8 mouse cellular contexts compared by ENCODE assay signal in the genomic region with DNA sequence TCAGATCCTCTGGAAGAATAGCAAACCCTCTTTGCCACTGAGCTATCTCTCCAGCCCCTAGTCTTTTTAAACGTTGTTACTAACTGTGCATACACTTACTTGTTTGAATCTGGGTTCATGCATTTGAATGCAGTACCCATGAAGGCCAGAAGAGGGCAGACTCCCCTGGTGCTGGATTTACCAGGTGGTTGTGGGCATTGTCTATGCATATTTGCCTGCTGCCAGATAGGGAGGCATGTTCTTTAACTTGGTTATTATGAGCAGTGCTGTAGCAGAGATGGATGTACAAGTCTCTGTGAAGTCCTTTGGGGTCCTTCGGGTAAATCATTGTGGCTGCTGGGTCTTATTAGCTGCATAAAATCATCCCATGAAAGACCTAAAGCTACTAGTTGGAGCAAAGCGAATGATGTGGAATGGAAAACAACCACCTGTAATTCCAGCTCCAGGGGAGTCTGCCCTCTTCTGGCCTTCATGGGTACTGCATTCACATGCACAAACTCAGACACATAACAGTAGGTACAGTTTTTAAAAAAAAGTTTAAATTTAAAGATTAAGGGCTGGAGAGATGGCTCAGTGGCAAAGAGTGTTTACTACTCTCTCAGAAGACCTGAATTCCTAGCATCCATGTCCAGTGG.
A peak's percentile ranks its signal among the peaks of the same experiment; 100 is the strongest.
DNase-seq lines count a peak whose midpoint lies in the region; ATAC-seq and TF ChIP-seq lines count a peak whose summit lies in the region.

No protein-coding gene starts in this region.

- no peaks in the 10 kb centered on the region for H3K27me3 ChIP-seq in hindbrain, embryonic 11.5 days (ENCODE audit: control insufficient read depth, insufficient read depth, low read length)
- H3K27me3 ChIP-seq in hindbrain, embryonic 13.5 days, result no peaks in the 10 kb centered on the region
- H3K27me3 ChIP-seq in midbrain, postnatal 0 days (ENCODE audit: insufficient read depth, low read length), result no peaks in the 10 kb centered on the region

- no peak overlapping the region for H3K4me3 ChIP-seq in hindbrain, embryonic 11.5 days (ENCODE audit: low read depth, low read length)
- H3K4me3 ChIP-seq in hindbrain, embryonic 13.5 days, result no peak overlapping the region
- H3K4me3 ChIP-seq in midbrain, postnatal 0 days (ENCODE audit: low read depth, low read length), result no peak overlapping the region

- no peak overlapping the region for H3K9ac ChIP-seq in hindbrain, embryonic 11.5 days (ENCODE audit: low read depth, low read length)
- no peak overlapping the region for H3K9ac ChIP-seq in hindbrain, embryonic 13.5 days
- no peak overlapping the region for H3K9ac ChIP-seq in midbrain, postnatal 0 days (replicated peaks; ENCODE audit: low read length, poor library complexity, severe bottlenecking)

- H3K27ac ChIP-seq in hindbrain, embryonic 11.5 days (ENCODE audit: low read depth, low read length), result no peak overlapping the region
- no peak overlapping the region for H3K27ac ChIP-seq in hindbrain, embryonic 13.5 days
- H3K27ac ChIP-seq in midbrain, postnatal 0 days (ENCODE audit: low read depth, low read length), result no peak overlapping the region

- TF ChIP-seq CTCF in midbrain, postnatal 0 days (IDR thresholded peaks at IDR 0.05), result peak; percentile 66

- no peaks in the 10 kb centered on the region for H3K36me3 ChIP-seq in hindbrain, embryonic 11.5 days (ENCODE audit: control insufficient read depth, insufficient read depth, low read length)
- 0 out of 2 replicates have a peak, but pooled peaks cover 3% of the 10 kb centered on the region for H3K36me3 ChIP-seq in hindbrain, embryonic 13.5 days
- no peaks in the 10 kb centered on the region for H3K36me3 ChIP-seq in midbrain, postnatal 0 days (ENCODE audit: insufficient read depth, low read length)

- DNase-seq in hindbrain, embryonic 11.5 days (ENCODE audit: low spot score), result peak; percentile 57
- peak; percentile 27 for DNase-seq in urinary bladder, postnatal 25 days (ENCODE audit: low spot score)
- no peak for DNase-seq in urinary bladder, postnatal 10 days (ENCODE audit: low spot score)
- DNase-seq in cerebellum, postnatal 36 days, result peak; percentile 61 to 79
- peak; percentile 42 for DNase-seq in kidney, adult 9 months
- DNase-seq in midbrain, postnatal 0 days (ENCODE audit: low spot score), result no peak
- DNase-seq in spleen, postnatal 4 days (ENCODE audit: low spot score in 2 of 2), result no peak

- no peaks in the 10 kb centered on the region for H3K9me3 ChIP-seq in hindbrain, embryonic 11.5 days (ENCODE audit: control insufficient read depth, low read length)
- H3K9me3 ChIP-seq in hindbrain, embryonic 13.5 days, result no peaks in the 10 kb centered on the region
- no peaks in the 10 kb centered on the region for H3K9me3 ChIP-seq in midbrain, postnatal 0 days (ENCODE audit: low read length)

- 78% methylated on average over 3 of the region's 3 CpGs for WGBS in hindbrain, embryonic 11.5 days
- 75% methylated on average over 3 of the region's 3 CpGs for WGBS in hindbrain, embryonic 13.5 days
- 75% methylated on average over 3 of the region's 3 CpGs for WGBS in midbrain, postnatal 0 days

- no peak for ATAC-seq in hindbrain, embryonic 11.5 days (ENCODE audit: low FRiP score)
- no peak for ATAC-seq in hindbrain, embryonic 13.5 days (ENCODE audit: low FRiP score)
- ATAC-seq in midbrain, postnatal 0 days (ENCODE audit: low FRiP score), result no peak

- no peaks in the 10 kb centered on the region for H3K4me1 ChIP-seq in hindbrain, embryonic 11.5 days (replicated peaks; ENCODE audit: control insufficient read depth, insufficient read depth, low read length)
- H3K4me1 ChIP-seq in hindbrain, embryonic 13.5 days (replicated peaks), result 0 out of 2 replicates have a peak, but pooled peaks cover 3% of the 10 kb centered on the region
- no peaks in the 10 kb centered on the region for H3K4me1 ChIP-seq in midbrain, postnatal 0 days (ENCODE audit: insufficient read depth, low read length)

- no peak overlapping the region for H3K4me2 ChIP-seq in hindbrain, embryonic 11.5 days (replicated peaks; ENCODE audit: low read depth, low read length)
- H3K4me2 ChIP-seq in hindbrain, embryonic 13.5 days, result no peak overlapping the region
- no peak overlapping the region for H3K4me2 ChIP-seq in midbrain, postnatal 0 days (ENCODE audit: low read depth, low read length, poor library complexity, severe bottlenecking)

Comparison
In these comparisons a context has a peak if more than half of its experiments do, and no peak if none do; other contexts are left out.
1. DNase-seq: peak in hindbrain, embryonic 11.5 days (single experiment), urinary bladder, postnatal 25 days (single experiment), cerebellum, postnatal 36 days (2 of 2) and kidney, adult 9 months (single experiment); none in urinary bladder, postnatal 10 days (single experiment), midbrain, postnatal 0 days (single experiment) and spleen, postnatal 4 days (0 of 2).